Mouse (Mus musculus): ENCODE results near the gene Nsrp1.

Gene Nsrp1

DNA sequence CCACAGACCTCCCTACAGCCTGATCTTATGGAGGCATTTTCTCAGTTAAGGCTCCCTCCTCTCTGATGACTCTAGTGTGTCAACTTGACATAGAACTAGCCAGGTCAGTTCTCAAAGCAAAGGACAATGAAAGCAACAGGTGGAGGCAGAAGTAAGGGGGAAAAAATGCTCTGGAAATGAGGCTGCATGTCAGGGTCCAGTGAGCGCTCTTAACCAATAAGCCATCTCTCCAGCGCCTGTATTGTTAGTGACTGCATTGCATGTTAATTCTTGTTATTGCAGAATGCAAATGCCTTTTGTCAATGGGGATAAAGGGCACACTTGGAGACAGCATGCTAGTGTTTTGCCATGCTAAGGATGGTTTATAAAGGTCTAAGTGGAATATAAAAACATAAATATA lies 35.4 kb downstream of the Nsrp1 start:
- DNase-seq (ENCODE audit: low read depth), result no peak

DNA sequence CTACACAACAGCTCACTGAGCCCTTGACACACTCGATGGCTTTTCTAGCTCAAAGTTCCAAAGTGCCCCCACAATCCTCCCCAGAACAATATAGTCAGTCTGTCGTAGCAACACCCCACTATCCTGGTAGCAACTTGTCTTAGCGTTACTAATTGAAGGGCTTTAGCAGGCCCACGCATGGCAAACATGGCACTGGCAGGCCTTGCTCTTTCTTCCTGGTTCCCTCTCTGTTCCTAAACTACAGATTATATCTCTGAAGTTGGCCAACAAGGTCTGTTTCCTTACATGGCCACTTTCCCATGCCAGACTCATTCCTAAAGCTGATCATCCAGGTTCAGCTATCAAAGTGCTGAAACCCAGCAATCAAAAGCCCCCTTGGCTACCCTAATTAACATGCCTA lies 36.3 kb downstream of the Nsrp1 start:
- no peak for DNase-seq (ENCODE audit: low read depth)

DNA sequence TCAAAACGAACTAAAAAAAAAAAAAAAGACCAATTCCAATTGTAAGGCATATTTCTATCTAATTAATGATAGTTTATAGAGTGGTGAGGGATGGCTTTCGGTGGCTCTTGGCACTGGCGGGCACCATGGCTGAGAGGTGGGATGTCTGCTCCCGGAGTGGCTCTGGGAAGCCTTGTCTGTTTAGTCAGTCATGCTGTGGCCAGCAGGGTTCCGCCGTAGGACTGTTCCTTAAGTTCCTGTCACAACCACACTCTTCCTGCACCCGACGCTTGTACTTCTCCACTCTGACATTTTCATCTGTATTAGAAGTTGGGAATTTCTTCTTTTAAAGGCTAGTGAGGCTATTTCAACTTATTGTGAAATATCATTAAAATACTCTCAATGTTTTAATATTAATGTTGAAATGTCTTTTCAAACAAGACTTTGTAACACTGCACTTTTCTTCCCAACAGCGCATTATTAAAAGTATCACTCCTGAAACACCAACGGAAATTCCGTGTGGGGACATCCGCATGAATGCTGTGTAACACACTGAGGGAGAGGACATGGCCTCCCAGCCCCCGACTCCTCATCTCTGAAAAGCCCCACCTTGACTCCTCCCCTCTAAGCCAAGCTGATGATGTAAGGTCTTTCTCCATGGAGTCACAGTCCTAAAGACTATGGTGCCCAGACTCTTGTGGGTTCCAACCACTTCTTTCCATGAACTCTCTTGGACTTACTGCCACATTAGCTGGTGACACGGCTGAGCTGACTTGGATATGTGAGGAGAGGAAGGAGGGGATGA lies 46.9 kb downstream of the Nsrp1 start:
- no peak for DNase-seq (ENCODE audit: low read depth)

DNA sequence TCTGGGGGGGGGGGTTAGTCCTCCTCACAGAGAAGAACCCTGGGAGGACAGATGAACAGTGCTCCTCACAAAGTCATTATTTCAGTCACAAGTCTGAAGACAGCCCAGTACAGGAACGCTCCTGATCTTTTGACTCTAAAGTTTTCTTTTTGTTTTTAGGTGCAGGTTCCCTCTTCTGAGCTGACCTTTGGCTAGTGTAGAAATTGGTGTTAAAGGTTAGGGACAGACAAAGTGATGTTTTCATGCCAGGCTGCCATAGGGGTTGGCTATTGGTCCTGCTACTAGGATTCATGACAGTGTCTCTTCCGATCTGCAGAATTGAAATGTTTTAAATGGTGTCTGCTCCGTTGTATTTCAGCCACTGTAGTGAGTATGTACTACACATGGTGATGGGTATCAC lies 50.1 kb downstream of the Nsrp1 start:
- DNase-seq (ENCODE audit: low read depth), result no peak

DNA sequence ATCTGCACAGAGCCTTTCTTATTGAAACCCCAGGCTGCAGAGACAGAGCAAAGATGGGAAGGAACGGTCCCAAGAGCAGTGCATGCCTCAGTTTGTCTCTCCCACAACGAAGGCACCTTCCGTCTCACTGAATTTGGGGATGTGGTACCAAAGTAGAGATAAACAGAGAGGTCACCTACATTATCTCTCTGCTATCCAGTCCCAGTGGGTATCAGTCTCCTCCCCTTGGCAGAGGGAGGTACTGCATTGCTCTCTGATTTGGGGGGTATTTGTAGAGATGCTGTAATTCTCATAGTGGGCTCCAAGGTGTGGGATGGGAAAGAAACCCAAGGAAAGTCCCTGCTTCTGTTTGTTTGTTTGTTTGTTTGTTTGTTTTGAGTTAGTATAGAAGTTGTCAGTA lies 51.7 kb downstream of the Nsrp1 start:
- no peak for DNase-seq (ENCODE audit: low read depth)

DNA sequence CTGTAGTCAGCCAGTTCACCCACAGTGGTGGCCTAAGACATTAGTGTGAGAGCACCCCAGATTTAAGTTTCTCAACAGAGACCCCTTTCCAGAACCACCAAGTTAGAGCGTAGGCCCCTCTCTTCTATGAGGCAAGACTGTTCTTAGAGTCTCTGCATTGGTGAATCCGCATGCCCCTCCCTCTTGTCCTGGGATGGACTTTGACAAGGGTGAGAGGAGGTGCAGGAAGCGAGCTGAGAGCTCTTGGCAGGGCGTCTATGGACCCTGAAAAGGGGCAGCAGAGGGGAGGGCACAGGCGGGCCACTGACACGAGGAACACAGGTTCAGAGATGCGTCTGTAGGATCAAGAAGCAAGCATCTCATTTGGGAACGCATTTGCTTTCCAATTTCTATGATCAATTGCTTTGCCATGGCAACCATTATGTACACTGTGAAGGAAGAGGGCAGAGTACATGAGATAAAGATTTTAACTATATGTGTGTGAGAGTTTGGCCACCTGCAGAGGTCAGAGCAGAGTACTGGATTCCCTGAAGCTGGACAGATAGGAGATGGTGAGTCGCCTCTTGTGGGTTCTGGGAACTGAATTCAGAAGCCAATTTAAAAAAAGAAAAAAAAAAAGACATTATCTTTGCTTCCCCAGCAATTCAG lies 56.4 kb downstream of the Nsrp1 start:
- no peak for DNase-seq (ENCODE audit: low read depth)

DNA sequence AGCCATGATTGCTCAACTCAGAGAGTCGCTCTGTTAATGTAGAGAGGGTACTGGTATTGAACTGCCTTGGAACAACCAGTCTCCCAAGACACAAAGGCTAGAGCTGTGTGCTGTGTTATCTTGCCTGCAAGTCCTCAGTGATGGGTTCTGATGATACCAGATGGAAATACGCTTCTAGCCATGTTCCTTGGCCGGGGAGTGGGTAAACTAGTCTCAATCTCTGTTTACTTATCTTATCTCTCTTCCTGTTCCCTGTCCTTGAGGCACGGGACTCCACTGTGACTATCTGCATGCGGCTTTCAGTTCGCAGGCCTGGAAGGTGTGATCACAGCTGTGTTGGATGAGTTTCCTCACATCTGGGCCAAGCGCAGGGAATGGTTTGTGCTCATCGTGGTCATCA lies 58.7 kb downstream of the Nsrp1 start:
- no peak for DNase-seq (ENCODE audit: low read depth)

DNA sequence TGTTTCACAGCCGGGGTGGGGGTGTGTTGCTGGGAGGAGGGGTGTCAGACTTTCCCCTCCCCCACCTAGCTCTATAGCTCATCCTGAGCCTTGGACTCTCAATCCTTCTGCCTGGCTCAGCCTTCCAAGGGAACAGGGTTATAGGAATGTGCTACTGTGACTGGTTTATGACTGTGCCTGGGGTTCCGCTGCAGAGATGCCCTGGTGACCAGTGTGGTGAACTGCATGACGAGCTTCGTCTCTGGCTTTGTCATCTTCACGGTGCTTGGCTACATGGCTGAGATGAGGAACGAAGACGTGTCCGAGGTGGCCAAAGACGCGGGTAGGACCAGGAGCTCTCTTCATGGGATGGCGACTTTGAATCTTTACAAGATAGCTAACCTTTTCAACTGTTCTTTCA lies 60.2 kb downstream of the Nsrp1 start:
- no peak for DNase-seq (ENCODE audit: low read depth)

DNA sequence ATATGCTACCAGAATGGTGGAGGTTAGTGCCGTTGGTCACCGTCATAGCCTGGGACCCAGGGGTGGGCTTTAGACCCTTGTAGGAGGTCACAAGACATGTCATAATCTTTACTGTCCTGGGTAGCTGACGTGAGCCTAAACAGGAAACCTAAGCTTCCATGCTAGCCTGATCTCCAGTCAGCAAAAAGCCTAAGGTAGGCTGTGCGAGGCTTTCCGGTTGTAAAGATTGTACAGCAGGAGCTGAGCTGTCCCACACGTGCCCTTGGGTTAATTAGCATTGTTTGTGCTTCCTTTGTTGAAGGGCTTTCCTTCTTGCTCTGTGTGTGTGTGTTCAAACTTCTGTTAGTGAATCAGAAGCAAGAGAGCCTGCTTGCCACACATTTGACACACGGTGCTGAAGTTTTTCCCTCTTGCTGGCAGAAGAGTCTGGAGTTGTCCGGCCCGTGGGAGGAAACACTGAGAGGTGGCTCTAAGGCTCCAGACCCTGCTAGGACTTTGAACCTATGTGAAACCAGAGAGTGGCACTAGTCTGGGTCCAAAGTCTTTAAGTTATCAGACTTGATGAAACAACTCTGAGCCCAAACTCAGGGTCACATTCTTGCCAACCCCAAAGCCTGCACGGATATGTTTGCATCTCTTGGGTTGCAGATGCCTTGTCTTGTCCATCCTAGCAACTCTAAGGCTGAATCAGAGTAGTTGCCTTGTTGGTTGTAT lies 67.3 kb downstream of the Nsrp1 start:
- no peak for DNase-seq (ENCODE audit: low read depth)

DNA sequence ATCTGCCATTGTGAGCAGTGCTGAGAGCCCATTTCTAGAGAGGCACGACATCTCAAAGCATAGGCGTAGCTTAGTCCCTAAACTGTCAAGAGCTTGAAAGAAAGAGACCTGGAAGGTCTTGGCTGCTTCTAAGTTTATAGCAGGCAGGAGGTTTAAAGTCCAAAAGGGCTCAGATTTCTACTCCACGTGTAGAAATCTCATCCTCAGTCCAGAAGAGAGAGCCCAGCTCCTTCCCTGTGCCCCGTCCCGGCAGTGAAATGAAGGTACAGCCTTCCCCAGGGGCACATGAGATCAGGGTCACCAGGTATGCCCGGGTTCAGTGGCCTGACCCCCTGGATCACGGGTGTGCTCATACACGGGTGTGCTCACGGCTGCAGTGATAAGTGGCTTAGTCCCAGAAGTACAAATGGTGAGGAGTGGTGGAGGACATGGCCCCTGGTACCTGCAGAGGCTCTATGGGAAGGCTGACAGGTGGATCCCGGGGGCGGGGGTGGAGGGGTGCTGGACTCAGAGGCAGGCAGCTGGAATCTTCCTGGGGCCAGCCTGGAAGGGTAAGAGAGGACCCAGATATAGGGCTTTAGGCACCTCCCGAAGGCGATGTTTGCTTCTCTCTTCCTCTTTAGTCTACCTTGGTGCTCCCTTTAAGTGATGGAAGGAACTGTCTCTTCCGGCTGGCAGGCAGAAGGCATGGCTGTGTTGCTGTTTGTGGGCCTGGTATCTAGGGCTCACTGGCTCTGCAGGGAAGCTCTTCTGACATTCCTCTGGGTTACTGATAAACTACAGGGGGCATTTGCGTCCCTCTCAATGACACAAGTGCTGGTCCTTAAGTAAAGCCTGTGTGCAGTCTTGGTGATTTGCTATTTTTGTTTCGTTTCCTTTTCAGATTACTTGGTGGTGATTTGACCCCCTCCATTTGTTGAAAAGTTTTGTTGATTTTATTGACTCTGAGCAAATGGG lies 68.9 kb downstream of the Nsrp1 start:
- no peak for DNase-seq (ENCODE audit: low read depth)

DNA sequence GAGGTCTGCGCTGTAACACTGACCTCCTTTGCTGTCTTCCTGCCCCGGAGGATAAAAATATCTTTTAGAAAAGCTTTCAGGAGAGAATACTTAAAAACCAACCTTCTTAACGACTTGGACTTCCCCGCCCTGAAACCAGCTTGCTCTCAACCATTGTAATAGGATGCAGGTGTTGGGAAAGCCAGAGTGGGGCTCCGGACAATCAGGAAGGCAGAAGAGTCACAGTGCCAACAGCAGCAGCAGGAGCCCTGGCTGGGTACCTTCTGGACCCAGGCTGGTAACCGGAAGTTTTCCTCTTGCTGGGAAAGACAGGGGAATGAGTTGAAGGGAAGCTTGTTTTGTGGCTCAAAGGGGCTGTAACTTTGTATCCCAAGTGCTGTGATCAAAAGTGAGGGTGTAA lies 71.6 kb downstream of the Nsrp1 start:
- DNase-seq (ENCODE audit: low read depth), result no peak

DNA sequence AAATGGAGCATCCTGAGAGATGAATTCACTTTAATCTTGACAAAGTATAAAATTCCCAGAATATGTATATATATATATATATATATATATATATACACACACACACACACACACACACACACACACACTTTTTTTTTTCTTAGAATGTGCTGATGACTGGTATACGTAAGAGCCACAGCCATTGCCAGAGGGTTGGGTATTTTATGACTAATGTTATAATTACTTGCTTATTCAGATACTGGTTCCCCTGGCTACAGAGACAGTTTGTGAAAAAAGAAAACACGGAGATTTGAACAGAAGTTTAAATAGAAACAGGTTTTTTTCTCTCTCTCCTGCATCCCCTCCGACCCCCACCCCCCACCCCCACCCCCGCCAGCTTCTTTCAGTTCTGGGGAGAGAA lies 72.4 kb downstream of the Nsrp1 start:
- no peak for DNase-seq (ENCODE audit: low read depth)

DNA sequence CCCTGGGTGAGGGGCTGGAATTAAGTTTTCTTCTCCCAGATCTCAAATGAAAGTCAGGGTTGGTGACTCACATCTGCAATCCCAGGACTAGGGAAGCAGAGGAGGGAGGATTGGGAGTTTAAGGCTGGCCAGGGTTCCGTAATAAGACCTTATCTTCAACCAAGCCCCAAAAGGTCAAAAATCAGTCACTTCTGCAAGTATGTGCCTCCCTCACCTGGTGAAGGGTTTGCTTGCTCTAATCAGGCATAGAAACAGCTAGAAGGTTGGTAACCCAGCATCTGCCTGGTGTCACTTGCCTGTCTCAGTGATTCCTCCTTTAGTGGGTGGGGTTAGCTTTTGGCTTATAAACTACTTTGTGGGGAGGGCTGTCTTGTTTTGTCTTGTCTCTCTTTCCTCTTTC lies 75.9 kb downstream of the Nsrp1 start:
- DNase-seq (ENCODE audit: low read depth), result no peak

DNA sequence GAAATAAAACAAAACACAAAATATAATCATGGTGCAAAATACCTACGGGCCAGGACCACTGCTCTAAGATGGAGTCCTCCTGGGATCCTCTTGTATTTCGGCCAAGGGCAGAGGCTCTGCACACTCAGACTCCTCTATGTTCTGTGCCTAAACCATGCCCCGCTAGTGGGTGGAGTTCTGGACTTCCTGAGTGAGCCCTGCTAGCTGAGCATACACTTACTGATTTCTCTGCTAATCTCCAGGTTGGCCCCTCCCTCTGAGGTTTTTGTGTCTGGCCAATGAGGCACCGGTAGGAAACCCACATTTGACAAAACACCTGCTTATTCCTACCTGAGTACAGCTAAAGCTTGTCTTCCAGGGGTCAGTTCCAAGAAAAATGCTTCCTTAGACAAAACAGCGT lies 77.5 kb downstream of the Nsrp1 start:
- peak; percentile 24 for DNase-seq (ENCODE audit: low read depth)

DNA sequence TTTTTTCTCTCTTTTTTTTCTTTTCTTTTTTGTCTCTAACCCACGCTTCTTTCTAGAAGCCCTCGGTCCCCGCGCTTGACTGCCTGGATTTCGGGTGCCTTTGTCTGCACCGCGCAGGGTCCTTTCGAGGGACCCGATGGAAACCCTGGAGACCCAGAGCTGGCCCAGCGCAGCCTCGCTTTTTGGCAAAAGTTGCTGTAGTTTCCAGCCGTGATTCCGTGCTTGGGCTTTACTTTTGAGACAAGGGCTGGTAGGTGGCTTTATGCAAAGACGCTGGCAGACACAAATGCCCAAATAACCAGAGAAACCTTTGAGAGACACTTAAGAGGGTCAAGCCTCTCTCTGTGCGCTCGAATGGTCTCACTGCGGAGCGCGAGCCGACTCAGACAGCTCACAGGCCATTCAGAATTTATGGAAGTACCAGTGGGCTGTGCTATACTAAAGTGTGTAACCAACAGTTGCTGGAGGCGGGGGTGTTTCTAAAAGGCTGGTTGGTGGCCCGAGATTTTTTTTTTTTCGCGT lies 79.5 kb downstream of the Nsrp1 start:
- DNase-seq (ENCODE audit: low read depth), result peak; percentile 21

DNA sequence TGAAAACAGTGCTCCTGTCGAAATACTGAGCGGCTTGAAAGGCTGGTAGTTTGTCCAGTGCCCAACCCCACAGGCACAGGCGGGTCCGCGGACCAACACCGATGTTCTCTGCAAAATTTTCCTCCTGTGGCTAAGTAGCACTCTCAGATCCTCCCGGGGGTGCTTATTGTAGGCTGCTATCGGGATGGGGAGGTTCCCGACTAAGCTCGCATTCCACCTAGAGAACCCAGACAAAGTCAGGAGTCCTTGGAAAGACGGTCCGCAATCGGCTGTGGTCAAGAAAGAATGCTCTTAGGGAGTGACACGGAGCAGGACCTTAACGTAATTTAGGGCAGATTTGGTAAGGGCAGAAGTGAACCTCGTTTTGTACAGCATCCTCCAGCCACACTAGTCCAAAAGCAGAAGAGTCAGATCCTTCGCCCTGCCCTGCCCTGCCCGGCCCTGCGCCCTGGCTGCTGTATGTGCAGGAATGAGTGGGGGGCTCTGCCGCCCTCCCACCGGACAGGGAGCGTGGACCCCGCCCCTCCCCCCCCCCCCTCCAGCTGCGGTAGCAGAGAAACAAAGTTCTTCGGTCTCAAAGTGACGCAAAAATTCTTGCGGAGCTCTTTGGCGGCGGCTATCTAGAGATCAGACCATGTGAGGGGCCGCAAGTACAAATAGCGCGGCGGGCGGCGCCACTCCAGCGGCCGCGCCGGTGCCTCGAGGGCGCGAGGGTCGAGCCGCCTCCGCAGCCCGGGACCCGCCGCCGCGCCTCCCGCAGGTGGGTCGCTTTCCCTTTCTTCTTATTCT lies 80.1 kb downstream of the Nsrp1 start, which contains the start of gene Slc6a4:
Slc6a4 (plus strand) TSS at position 688 of the 789 bp plus-strand sequence.
- DNase-seq (ENCODE audit: low read depth), result peak; percentile 53

DNA sequence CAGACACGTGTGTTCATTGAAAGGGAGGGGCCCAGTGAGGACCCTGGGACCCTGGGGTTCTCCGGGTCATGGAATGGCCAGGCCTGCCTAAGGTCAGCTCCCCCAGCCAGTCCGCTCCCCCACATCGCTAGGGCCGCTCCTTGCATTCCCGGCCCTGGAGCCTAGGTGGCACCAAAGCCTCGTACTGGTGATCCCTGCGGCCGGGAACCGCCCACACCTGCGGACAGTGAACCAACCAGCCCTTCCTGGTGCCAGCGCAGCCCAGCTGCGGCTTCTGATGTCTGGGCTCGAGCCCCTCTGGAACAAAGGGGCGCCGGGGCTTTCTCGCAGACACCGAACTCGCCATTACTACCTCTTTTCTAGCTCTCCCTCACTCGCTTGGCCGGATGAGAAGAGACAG lies 80.9 kb downstream of the Nsrp1 start:
- DNase-seq (ENCODE audit: low read depth), result peak; percentile 73

DNA sequence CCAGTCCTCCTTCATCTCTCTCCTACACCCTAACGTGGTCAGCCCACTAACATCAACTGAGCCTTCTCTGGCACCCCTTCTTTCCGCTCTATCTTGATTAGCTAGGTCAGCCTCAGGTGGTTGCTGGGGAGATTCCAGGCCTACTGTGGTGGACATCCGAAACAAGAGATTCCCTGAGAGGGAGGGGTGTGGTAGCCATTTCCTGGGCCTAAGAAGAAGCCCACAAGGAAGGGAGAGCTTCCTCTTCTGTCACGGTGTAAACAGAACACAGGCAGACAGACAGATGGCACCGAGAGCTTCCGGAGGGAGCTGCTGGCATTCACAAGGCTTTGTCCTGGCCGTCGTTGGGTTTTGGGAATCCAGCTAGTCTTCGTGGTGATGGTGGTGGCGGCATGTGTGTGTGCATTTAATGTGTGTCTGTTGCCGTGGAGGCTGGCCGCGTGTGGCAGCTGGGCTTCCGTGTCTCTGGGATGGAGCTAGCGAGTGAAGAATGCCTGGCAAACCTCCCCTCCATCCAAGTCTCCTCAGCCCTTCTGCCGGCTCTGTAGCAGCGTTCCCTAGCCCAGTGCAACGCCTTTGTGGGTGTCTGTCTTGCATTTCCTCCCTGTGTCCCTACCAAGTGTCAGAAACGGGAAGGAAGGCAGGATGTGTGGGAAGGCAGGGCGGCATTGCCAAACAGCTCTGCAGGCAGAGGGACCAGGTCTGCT lies 82.1 kb downstream of the Nsrp1 start:
- DNase-seq (ENCODE audit: low read depth), result no peak

All from naive thymus-derived CD4-positive, alpha-beta T cell, adult 2 months (primary cell).